Mouse (Mus musculus) cerebellum, adult 2 months (tissue): ENCODE measurements around the gene Rnf5. TPM values are rescaled to one million over a fixed set of nuclear protein-coding genes. Genes with fewer than 3 reads are reported as not detected.

Experiments
- DNase-seq, 2 experiments: peaks; one replicate each; pipeline ENCODE4 v3.0.0; 2021
- H3K27ac ChIP-seq: fragments of 200-500 bp; 2 replicates; pipeline ENCODE4 v1.5.1; 2012; ENCODE audit warnings: low read length, control low read depth, inconsistent platforms; ENCODE audit not compliant: insufficient read depth
- H3K27me3 ChIP-seq: fragments of 200-500 bp; 2 replicates; pipeline ENCODE4 v1.6.1; 2012; ENCODE audit warnings: inconsistent platforms, mild to moderate bottlenecking, low read length, moderate library complexity; ENCODE audit not compliant: control insufficient read depth, insufficient read depth
- H3K4me1 ChIP-seq: fragments of 200-500 bp; 2 replicates; pipeline ENCODE4 v1.6.1; 2011; ENCODE audit warnings: low read length; ENCODE audit not compliant: control insufficient read depth, insufficient read depth
- H3K4me3 ChIP-seq: fragments of 200-500 bp; replicated peaks from 2 replicates; pipeline ENCODE3; 2011; ENCODE audit warnings: mild to moderate bottlenecking, low read depth, low read length, control low read depth; ENCODE audit not compliant: insufficient read depth
- CTCF ChIP-seq: fragments of 200-500 bp; IDR thresholded peaks from 2 replicates; pipeline ENCODE4 v1.5.1; 2011; ENCODE audit warnings: low read depth, mild to moderate bottlenecking, control low read depth, low read length, moderate library complexity, borderline replicate concordance; ENCODE audit not compliant: insufficient read depth
- POLR2A ChIP-seq: fragments of 200-500 bp; IDR thresholded peaks from 2 replicates; pipeline ENCODE4 v1.6.1; 2011; ENCODE audit warnings: low read length, control low read depth, borderline replicate concordance; ENCODE audit not compliant: insufficient read depth
- whole genome bisulfite sequencing: fragments of 180-500 bp; shearing (Covaris S2); methylation state at CpG from one replicate; pipeline ENCODE4 v1.1.7; 2018; 5-methylcytosine and 5-hydroxymethylcytosine counted together
- polyA plus RNA-seq: library from polyadenylated mRNA; depleted of rRNA; stranded (reverse); fragments of >200 nt; gene quantifications from 2 replicates; pipeline ENCODE4 v1.2.3, GENCODE M21; 2012

Gene Rnf5
- polyA plus RNA-seq, 1 experiment, result 137 TPM

DNA sequence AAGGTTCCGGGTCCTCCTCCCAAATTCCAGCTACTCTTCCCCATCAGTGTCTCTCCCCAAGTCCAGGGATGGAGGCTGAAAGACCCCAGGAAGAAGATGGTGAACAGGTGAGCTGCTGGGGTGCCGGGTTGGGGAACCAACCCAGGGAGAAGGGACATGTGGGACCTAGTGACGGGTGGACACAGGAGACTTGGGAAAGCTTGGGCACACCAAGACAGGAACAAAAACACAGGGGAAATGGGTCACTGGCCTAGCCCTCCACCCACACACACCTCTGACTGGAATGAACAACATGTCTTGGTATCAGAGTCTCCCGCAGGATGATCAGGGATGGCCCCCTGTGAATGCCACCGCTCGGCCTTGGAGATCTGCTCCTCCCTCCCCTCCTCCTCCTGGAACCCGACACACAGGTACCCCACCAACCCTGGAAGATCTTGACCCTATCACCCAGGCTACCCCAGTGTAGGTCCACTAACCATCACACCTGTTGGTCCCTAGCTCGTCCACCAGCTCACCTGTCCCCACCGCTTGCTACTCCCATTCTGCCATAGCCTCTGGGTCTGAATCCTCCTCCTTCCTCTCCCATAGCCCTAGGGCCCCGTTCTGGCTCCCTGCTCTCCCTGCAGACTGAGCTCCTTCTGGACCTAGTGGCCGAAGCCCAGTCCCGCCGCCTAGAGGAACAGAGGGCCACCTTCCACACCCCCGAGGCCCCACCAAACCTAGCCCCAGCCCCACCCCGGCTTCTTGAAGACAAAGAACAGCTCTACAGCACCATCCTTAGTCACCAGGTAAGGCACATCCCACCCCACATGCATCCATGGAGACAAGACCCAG is 13.1 kb downstream of the Rnf5 start:
- Histone ChIP-seq H3K4me3 (no peak overlapping the region), H3K27me3 (no peaks in the 10 kb centered on the region), H3K27ac (peak overlapping the region; percentile 99; the same call in 1 of the 2 replicates), H3K4me1 (peaks cover 23% of the 10 kb centered on the region)
- WGBS, result 67% methylated on average over 15 of the region's 15 CpGs
- TF ChIP-seq CTCF (no peak), POLR2A (no peak)
- DNase-seq, result peak; percentile 13 to 25

DNA sequence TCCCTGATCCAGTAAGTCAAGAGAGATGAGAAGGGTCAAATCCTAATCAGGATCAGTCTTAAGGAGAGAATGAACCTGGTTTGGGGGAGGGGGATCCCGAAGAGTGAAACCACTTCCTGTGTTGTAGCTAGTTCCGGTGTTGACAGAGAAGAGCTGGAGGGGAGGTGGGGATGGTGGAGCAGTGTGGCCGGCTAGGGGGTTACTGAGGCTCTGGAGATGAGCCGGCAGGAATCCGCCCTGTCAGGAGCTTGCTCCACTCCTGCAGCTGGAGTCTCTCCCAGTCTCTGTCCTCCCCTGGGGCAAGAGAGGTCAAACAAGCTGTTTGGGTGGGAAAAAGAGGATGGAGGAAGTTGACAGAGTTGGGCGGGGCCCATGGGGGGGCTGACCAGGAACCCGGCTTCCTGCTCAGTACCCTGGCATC is 13.8 kb downstream of the Rnf5 start, which contains the start of gene Gpsm3:
Gene Gpsm3, plus strand, starts transcription at position 126 of the 421 bp plus-strand sequence.
- TF ChIP-seq CTCF, result no peak
- no peak for TF ChIP-seq POLR2A
- peak in 1 of 2 experiments; percentile 21 for DNase-seq
- peaks cover 23% of the 10 kb centered on the region for H3K4me1 ChIP-seq
- no peak within 1 kb of the TSS for H3K27ac ChIP-seq
- WGBS, result 42% methylated on average over 7 of the region's 7 CpGs
- no peak within 1 kb of the TSS for H3K4me3 ChIP-seq
- H3K27me3 ChIP-seq, result no peaks in the 10 kb centered on the region

DNA sequence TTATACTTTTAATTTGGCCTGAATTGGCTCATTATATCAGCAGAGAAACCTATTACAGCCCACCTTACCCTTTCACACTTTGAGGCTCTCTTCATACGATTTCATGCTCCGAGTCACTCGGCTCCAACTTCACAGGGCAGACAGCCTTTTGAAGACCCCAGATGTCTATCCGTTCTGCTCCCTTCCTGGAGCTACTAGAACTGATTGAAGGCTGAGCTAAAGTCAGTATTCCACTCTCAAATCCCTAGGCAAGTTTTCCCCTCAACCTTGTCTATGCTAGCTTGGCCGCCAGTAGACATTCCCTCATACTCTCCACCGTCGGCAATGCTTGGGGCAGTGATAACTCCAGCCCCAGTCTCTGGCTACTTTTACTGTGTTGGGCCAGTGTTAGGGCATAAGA is 14.3 kb downstream of the Rnf5 start:
- peaks cover 23% of the 10 kb centered on the region for H3K4me1 ChIP-seq
- TF ChIP-seq CTCF (no peak), POLR2A (no peak)
- 59% methylated on average over 7 of the region's 7 CpGs for WGBS
- no peak overlapping the region for H3K27ac ChIP-seq
- no peak for DNase-seq
- H3K27me3 ChIP-seq, result no peaks in the 10 kb centered on the region
- H3K4me3 ChIP-seq, result no peak overlapping the region

DNA sequence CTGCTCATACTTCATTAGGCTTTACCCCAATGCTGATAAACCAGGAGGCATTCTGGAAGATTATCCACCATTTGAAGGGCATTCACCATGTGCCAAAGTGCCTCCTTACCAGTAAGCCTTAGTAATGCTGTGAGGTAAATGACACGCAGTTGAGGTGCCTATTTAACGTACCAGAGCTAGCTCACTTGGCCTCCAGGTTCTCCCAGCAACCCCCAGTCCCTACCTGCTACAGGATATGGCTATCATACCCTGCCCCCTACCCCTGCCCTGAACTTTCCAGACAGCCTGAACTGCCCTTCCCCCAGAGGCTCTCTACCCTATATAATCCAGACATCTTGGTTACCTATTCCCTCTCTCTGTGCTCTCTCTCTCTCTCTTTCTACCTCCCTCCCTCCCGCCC is 14.7 kb downstream of the Rnf5 start:
- H3K27ac ChIP-seq, result no peak overlapping the region
- no peak for TF ChIP-seq POLR2A
- TF ChIP-seq CTCF, result no peak
- H3K27me3 ChIP-seq, result no peaks in the 10 kb centered on the region
- H3K4me1 ChIP-seq, result peaks cover 23% of the 10 kb centered on the region
- 93% methylated on average over 3 of the region's 3 CpGs for WGBS
- H3K4me3 ChIP-seq, result no peak overlapping the region
- DNase-seq, result peak in 1 of 2 experiments; percentile 18

DNA sequence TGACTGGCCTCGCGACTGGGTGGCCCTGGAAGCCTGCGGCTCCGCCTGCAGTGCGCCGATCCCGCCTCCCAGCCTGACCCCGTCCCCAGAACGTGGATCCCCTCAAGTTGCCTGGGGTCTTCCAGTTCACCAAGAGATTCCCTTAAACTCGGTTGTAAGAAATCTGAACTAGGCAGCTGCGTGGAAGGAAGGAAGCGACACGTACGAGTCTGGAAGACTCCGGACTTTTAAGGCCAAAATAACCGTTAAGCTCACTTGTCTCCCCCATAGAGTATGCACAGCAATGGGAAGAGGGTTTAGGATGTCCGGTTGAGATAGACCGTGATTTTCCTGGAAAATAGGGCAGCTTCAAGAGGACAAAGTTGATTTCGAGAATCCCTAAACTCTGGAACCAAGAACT is 15.7 kb downstream of the Rnf5 start:
- TF ChIP-seq CTCF, result no peak
- TF ChIP-seq POLR2A, result no peak
- DNase-seq, result no peak
- WGBS, result 1% methylated on average over 19 of the region's 19 CpGs
- Histone ChIP-seq H3K27ac (peak overlapping the region; percentile 93), H3K27me3 (no peaks in the 10 kb centered on the region), H3K4me3 (peak overlapping the region; percentile 78), H3K4me1 (peaks cover 23% of the 10 kb centered on the region; the same call in 1 of the 2 replicates)

DNA sequence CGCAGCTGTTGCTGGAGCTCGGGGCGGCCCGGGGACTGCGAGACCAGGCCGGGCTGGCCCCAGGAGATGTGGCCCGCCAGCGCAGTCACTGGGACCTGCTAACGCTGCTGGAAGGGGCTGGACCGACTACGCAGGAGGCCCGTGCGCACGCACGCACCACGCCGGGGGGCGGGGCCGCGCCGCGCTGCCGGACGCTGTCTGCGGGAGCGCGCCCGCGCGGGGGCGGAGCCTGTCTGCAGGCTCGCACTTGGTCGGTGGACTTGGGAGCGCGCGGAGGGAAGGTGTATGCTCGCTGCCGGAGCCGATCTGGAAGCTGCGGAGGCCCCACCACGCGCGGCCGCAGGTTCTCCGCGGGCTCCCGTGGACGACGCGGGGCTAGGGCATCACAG is 16.1 kb downstream of the Rnf5 start:
- Histone ChIP-seq H3K4me1 (peaks cover 23% of the 10 kb centered on the region; the same call in 1 of the 2 replicates), H3K4me3 (peak overlapping the region; percentile 78), H3K27ac (peak overlapping the region; percentile 93), H3K27me3 (no peaks in the 10 kb centered on the region)
- TF ChIP-seq POLR2A (peak; percentile 97), CTCF (no peak)
- peak; percentile 98 for DNase-seq
- under 1% methylated on average over 50 of the region's 50 CpGs for WGBS

DNA sequence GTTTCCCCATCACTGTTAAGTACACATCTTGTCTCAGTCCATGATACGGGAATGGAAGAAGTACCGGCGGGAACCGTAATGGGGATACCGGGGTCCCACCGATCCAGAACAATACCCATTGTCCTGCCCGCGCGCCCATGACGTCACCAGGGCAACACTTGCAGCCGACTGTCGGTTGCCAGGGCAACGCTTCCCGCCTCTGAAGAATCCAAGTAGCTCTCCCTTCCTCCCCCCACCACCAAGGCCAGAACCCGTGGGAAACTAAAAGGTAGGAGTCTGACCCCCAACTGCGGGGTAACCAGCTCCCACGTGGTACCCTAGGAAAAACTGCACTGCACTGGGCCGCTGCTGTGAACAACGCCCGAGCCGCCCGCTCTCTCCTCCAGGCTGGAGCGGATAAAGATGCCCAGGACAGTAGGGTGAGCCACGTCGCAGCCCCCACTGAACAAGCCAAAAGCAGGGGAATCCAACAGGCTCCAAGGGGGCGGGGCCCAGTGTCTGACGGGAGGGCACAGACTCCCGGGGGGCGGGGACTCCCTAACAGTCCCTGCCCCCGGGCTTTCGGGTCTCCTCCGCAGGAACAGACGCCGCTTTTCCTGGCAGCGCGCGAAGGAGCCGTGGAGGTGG is 16.6 kb downstream of the Rnf5 start:
- peaks cover 23% of the 10 kb centered on the region; the same call in 1 of the 2 replicates for H3K4me1 ChIP-seq
- peak; percentile 89 to 91 for DNase-seq
- TF ChIP-seq CTCF (no peak), POLR2A (no peak)
- peak overlapping the region; percentile 71 for H3K4me3 ChIP-seq
- under 1% methylated on average over 38 of the region's 38 CpGs for WGBS
- H3K27ac ChIP-seq, result peak overlapping the region; percentile 81
- no peaks in the 10 kb centered on the region for H3K27me3 ChIP-seq
